Mouse (Mus musculus): ENCODE measurements at regions not wholly inside any gene's neighbourhood (a gene's known extent, or its start where the extent isn't known, plus 50 kb on each side); places are given as distances from the start of the nearest gene placed in this dataset.

DNA sequence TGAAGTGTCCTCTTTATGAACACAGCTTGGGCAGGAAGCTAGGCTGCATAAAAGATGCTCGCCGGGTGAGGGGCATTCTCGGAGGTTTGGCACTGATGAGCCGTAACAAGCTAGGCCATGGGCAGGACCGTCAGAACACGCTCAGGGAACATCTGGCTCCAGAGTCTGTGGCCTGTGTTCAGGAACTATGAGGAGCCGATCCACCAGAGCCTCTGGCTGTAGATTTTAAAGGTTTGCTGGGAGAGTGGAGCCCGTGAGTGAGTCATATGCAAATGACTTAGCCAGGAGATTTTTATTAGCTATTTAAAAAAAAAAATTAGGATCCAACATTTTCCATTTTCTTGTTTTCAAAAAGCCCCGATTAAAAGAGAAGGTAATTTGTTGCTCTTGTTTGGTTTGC, 126.4 kb downstream of the Katnal1 start:
- TF ChIP-seq CTCF (IDR thresholded peaks at IDR 0.05; ENCODE audit: borderline replicate concordance, insufficient read depth, low read length) (no peak), POLR2A (IDR thresholded peaks at IDR 0.05; ENCODE audit: low read depth, low read length) (no peak)

Measured in embryonic fibroblast, embryonic 13.5 days (primary cell).